Mouse (Mus musculus) forebrain, embryonic 15.5 days (tissue): ENCODE results near the gene Carmil2. TPM values are rescaled to one million over a fixed set of nuclear protein-coding genes. Genes with fewer than 3 reads are reported as not detected.

Experiments used
- ATAC-seq: fragments of 200-750 bp; cut with Nextera tagmentation; replicated peaks from 2 replicates; pipeline ENCODE4 v1.8.0; 2017; ENCODE audit warnings: mild to moderate bottlenecking, moderate TSS enrichment, moderate library complexity
- H3K27ac ChIP-seq: fragments of 300-500 bp; sonication (generic); replicated peaks from 2 replicates; pipeline ENCODE4 v1.5.1; 2015; ENCODE audit warnings: mild to moderate bottlenecking, inconsistent platforms
- H3K27me3 ChIP-seq: fragments of 300-500 bp; sonication (generic); 2 replicates; pipeline ENCODE4 v1.6.1; 2015; ENCODE audit warnings: inconsistent platforms
- H3K36me3 ChIP-seq: fragments of 300-500 bp; sonication (generic); 2 replicates; pipeline ENCODE4 v1.6.1; 2015; ENCODE audit warnings: mild to moderate bottlenecking, inconsistent platforms
- H3K4me1 ChIP-seq: fragments of 300-500 bp; sonication (generic); 2 replicates; pipeline ENCODE4 v1.6.1; 2015; ENCODE audit warnings: inconsistent platforms
- H3K4me2 ChIP-seq: fragments of 300-500 bp; sonication (generic); replicated peaks from 2 replicates; pipeline ENCODE4 v1.6.1; 2015; ENCODE audit warnings: mild to moderate bottlenecking, inconsistent platforms
- H3K4me3 ChIP-seq: fragments of 300-500 bp; sonication (generic); 2 replicates; pipeline ENCODE4 v1.5.1; 2015; ENCODE audit warnings: mild to moderate bottlenecking, inconsistent platforms
- H3K9ac ChIP-seq: fragments of 300-500 bp; sonication (generic); replicated peaks from 2 replicates; pipeline ENCODE4 v1.6.1; 2015; ENCODE audit warnings: mild to moderate bottlenecking, inconsistent platforms
- H3K9me3 ChIP-seq: fragments of 300-500 bp; sonication (generic); 2 replicates; pipeline ENCODE4 v1.6.1; 2016; ENCODE audit warnings: inconsistent platforms
- WGBS: fragments of 180-500 bp; shearing (Covaris S2); methylation state at CpG from one replicate; pipeline ENCODE4 v1.1.7; 2015; ENCODE audit warnings: mixed read lengths; 5-methylcytosine and 5-hydroxymethylcytosine counted together
- polyA plus RNA-seq: library from polyadenylated mRNA; unstranded; fragments of >200 nt; fragmentation: Nextera tagmentation; extraction: Ambion mirVana; gene quantifications from 2 replicates; pipeline ENCODE4 v1.2.1, GENCODE M21; 2015

Carmil2 gene
- polyA plus RNA-seq, 1 experiment from 2014 or later, result 12.3 TPM

DNA sequence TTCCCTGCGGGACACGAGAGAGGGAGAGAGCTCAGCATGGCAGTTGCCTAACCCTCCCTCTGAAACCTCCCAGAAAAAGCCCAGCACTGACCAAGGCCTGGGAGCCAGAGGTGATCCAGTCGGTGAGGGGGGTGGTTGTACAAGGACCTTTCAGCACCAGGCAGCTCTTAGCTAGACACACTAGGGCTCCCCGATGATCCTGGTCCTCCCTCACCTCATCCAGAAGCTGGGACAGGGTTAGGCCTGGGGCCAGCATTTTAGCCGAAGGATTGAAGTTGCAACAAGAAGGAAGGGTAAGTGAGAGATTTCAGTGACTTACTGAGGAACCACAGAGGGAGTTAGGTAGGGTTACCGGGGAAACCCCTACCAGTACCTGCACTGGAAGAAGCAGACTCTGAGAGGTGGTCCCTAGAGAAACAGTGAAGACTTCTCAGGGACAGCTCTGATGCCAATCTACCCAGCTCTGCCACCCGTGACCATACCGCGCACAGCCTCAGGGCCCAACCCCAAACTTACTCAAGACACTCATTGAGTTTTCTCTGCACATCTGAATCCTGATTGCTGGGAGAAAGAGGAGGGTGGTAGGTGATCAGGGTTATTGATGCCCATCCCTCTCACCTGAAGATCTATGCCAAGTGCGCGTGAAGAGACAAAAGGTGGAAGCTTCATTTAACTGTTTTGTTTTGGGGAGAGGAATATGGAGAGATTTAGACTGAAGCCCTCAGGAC is 13.6 kb downstream of the Carmil2 start:
- H3K9me3 ChIP-seq, result no peaks in the 10 kb centered on the region
- WGBS, result 93% methylated on average over 11 of the region's 11 CpGs
- H3K4me2 ChIP-seq, result peak overlapping the region; percentile 96
- peak overlapping the region; percentile 60; the same call in 1 of the 2 replicates for H3K9ac ChIP-seq
- H3K36me3 ChIP-seq, result peaks cover 38% of the 10 kb centered on the region
- H3K4me1 ChIP-seq, result peaks cover 31% of the 10 kb centered on the region
- H3K27me3 ChIP-seq, result no peaks in the 10 kb centered on the region
- ATAC-seq, result no peak
- no peak overlapping the region for H3K27ac ChIP-seq
- peak overlapping the region; percentile 58 for H3K4me3 ChIP-seq

GRCm38 (mm10) chr8:105700566-105700965 is 14.5 kb downstream of the Carmil2 start:
- no peaks in the 10 kb centered on the region for H3K9me3 ChIP-seq
- H3K36me3 ChIP-seq, result peaks cover 38% of the 10 kb centered on the region
- peak overlapping the region; percentile 95 for H3K27ac ChIP-seq
- H3K27me3 ChIP-seq, result no peaks in the 10 kb centered on the region
- H3K4me2 ChIP-seq, result peak overlapping the region; percentile 96
- H3K4me1 ChIP-seq, result peaks cover 22% of the 10 kb centered on the region
- ATAC-seq, result peak; percentile 44
- WGBS, result under 1% methylated on average over 21 of the region's 21 CpGs
- peak overlapping the region; percentile 60 for H3K9ac ChIP-seq
- H3K4me3 ChIP-seq, result peak overlapping the region; percentile 58

DNA sequence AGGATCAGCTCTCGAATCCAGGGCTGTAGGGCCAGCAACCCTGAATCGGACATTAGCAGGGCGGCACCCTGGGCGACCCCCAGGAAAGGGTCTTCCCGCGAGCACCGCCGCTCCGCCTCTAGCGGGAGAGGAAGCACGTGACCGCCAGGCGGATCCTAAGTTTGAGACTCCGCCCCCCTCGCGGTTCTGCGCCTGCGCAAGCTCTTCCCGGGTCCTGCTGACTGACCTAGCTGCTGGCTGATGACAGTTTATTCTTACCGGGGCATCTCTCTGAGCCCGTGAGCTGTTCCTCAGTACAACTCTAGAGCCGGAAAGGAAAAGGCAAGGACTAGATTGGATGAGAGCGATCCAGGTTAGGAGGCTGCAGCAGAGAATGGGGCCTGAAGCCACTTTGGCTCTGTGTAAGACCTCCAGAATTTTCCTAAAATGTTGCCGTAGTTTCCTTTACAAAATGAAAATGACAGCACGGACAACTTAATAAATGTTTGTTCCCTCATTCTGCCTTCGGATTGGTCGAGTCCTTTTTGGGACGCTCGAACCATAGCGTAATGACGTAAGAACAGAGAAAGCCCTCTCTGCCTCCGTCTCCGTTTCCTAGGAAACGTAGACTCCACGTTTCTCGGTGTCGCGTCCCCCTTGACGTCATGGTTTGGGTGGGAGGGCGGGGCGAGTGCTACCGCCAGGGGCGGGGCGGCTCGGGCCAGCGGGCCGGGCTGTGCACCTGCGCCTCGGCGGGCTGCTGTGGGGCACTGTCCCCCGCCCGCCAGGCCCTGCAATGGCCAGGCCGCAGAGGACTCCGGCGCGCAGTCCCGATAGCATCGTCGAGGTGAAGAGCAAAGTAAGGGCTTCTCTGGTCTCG is 15.1 kb downstream of the Carmil2 start, which contains the start of the genes Acd and Pard6a:
TSS of gene Acd (minus strand) at position 137 of the 859 bp plus-strand sequence.
TSS of gene Pard6a (plus strand) at position 183 of the 859 bp plus-strand sequence.
- H3K4me2 ChIP-seq, result peak within 1 kb of the TSS; percentile 96

GRCm38 (mm10) chr8:105702001-105702401 is 15.9 kb downstream of the Carmil2 start:
- 29% methylated on average over 18 of the region's 18 CpGs for WGBS
- Histone ChIP-seq H3K9me3 (no peaks in the 10 kb centered on the region), H3K36me3 (peaks cover 27% of the 10 kb centered on the region), H3K27me3 (no peaks in the 10 kb centered on the region), H3K4me3 (peak overlapping the region; percentile 58), H3K27ac (peak overlapping the region; percentile 95), H3K9ac (peak overlapping the region; percentile 61), H3K4me2 (peak overlapping the region; percentile 96), H3K4me1 (peaks cover 30% of the 10 kb centered on the region)
- peak; percentile 26 for ATAC-seq

More for the DNA sequence above, 15.1 kb downstream of the Carmil2 start, which contains the start of the genes Acd and Pard6a:
- Histone ChIP-seq H3K9me3 (no peaks in the 10 kb centered on the region), H3K27ac (peak within 1 kb of the TSS; percentile 95), H3K4me3 (peak within 1 kb of the TSS; percentile 58), H3K27me3 (no peaks in the 10 kb centered on the region), H3K4me1 (peaks cover 22% of the 10 kb centered on the region), H3K9ac (peak within 1 kb of the TSS; percentile 61), H3K36me3 (peaks cover 35% of the 10 kb centered on the region)
- ATAC-seq, result peak; percentile 73
- under 1% methylated on average over 60 of the region's 60 CpGs for WGBS

DNA sequence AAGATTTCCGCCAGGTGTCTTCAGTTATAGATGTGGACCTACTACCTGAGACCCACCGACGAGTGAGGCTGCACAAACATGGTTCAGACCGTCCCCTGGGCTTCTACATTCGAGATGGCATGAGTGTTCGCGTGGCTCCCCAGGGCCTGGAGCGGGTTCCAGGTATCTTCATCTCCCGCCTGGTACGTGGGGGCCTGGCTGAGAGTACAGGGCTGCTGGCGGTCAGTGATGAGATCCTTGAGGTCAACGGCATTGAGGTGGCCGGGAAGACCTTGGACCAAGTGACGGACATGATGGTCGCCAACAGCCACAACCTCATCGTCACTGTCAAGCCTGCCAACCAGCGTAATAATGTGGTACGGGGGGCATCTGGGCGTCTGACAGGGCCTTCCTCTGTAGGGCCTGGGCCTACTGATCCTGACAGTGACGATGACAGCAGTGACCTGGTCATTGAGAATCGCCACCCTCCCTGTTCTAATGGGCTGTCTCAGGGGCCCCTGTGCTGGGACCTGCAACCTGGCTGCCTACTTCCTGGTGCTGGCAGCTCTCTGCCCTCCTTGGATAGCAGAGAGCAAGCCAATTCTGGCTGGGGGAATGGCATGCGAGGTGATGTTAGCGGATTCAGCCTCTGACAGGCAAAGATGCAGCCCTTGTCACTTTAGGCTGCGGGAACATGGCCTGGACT is 16.8 kb downstream of the Carmil2 start:
- 90% methylated on average over 24 of the region's 24 CpGs for WGBS
- Histone ChIP-seq H3K4me3 (0 out of 2 replicates have a peak overlapping the region, but pooled peaks have one; percentile 58), H3K4me2 (no peak overlapping the region), H3K9me3 (no peaks in the 10 kb centered on the region), H3K27ac (no peak overlapping the region), H3K9ac (no peak overlapping the region), H3K36me3 (peaks cover 19% of the 10 kb centered on the region), H3K27me3 (no peaks in the 10 kb centered on the region), H3K4me1 (peaks cover 37% of the 10 kb centered on the region)
- ATAC-seq, result no peak

DNA sequence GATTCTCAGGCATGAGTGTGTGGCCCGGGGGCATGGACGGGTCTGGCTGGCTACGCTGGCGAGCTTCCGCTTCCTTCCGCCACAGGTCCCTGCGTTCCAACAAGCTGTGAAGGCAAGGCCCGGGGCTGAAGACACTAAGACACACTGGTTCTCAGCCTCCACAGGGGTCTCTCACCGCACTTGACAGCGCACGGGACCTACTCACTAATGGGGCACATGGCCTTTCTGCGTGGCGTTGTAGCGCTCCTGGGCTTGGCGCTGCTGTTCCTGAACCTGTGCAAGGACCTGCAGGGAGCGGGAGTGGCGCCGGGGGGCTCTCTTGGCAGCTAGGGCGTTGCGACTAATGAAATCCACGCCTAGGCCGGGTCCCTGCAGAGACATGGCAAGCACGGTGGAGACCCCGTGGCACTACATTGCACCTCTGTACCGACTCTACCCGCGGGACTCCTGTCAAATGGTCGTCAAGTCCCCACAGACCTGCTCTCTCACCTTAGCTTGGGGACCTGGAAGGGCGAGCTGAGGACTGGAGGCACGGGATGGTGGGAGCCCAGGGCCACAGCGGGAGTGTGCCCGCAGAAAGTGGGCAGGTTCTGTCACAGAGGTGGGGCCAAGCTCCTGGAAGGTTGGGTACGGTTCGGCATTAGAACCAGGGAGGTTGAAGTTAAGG is 18.2 kb downstream of the Carmil2 start:
- no peak for ATAC-seq
- H3K9ac ChIP-seq, result no peak overlapping the region
- H3K36me3 ChIP-seq, result peaks cover 9% of the 10 kb centered on the region
- peaks cover 40% of the 10 kb centered on the region for H3K4me1 ChIP-seq
- 93% methylated on average over 34 of the region's 34 CpGs for WGBS
- no peaks in the 10 kb centered on the region for H3K9me3 ChIP-seq
- H3K27ac ChIP-seq, result no peak overlapping the region
- H3K4me2 ChIP-seq, result no peak overlapping the region
- no peaks in the 10 kb centered on the region for H3K27me3 ChIP-seq
- no peak overlapping the region for H3K4me3 ChIP-seq

DNA sequence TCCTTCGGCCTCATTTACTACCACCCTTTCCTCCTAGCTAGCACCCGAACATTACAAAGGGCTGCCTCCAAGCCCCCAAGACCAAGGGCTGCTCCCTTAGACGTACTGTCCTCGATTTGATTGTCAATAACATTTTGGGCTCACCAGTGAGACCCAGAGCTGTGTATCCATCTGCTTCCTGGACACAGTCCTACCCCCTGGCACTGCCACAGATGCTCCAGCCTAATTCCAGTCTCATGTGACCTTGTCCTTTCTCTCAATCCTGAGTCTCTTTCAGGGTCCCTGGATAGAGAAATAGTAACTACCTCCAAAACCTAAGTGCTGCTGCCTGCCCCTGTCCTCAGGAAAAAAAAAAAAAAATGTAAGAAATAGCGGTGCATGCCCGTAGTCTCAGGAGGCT is 18.9 kb downstream of the Carmil2 start:
- Histone ChIP-seq H3K4me2 (no peak overlapping the region), H3K9ac (no peak overlapping the region), H3K36me3 (peaks cover 9% of the 10 kb centered on the region), H3K9me3 (no peaks in the 10 kb centered on the region), H3K27ac (no peak overlapping the region), H3K4me1 (peaks cover 34% of the 10 kb centered on the region), H3K27me3 (no peaks in the 10 kb centered on the region), H3K4me3 (no peak overlapping the region)
- 94% methylated on average over 6 of the region's 6 CpGs for WGBS
- no peak for ATAC-seq

- peak overlapping the region; percentile 61 for H3K4me3 ChIP-seq
- no peak for ATAC-seq
These were observed 20.4 kb downstream of the Carmil2 start for GRCm38 (mm10) chr8:105706426-105706825.

GRCm38 (mm10) chr8:105707498-105708403 is 21.7 kb downstream of the Carmil2 start, which contains the start of the genes 4933405L10Rik and Enkd1:
4933405L10Rik (plus strand) TSS chr8:105707655.
Enkd1 (minus strand) TSS chr8:105708210.
- WGBS, result under 1% methylated on average over 55 of the region's 55 CpGs
- Histone ChIP-seq H3K4me3 (peak within 1 kb of the TSS; percentile 61), H3K9me3 (no peaks in the 10 kb centered on the region), H3K27me3 (no peaks in the 10 kb centered on the region), H3K4me2 (peak within 1 kb of the TSS; percentile 96), H3K9ac (peak within 1 kb of the TSS; percentile 62), H3K36me3 (peaks cover 9% of the 10 kb centered on the region), H3K27ac (no peak within 1 kb of the TSS), H3K4me1 (peaks cover 19% of the 10 kb centered on the region)
- peak; percentile 84 for ATAC-seq

More at GRCm38 (mm10) chr8:105706426-105706825, 20.4 kb downstream of the Carmil2 start:
- WGBS, result 75% methylated on average over 12 of the region's 12 CpGs
- Histone ChIP-seq H3K27ac (no peak overlapping the region), H3K9ac (0 out of 2 replicates have a peak overlapping the region, but pooled peaks have one; percentile 62), H3K4me2 (peak overlapping the region; percentile 96), H3K4me1 (peaks cover 28% of the 10 kb centered on the region), H3K36me3 (peaks cover 9% of the 10 kb centered on the region), H3K9me3 (no peaks in the 10 kb centered on the region), H3K27me3 (no peaks in the 10 kb centered on the region)

DNA sequence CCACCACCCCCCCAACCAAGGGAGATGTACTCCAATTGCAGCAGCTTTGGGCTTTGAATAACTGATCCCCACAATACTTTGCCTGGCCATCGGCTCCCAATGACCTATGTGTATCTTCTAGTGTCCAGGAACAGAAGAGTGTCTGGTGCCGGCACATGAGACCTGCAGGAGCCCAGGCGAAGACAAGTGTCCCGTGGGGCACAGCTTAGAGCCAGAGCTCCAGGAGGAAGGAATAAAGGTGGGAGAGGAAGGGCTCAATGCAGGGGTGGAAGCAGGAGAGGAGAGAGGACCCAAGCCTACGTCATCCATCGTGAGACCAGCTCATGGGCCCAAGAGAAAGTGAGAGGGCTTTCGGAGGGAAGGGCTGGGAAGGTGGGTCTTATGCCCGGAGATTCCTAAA is 22.6 kb downstream of the Carmil2 start:
- peak; percentile 0; the same call in 1 of the 2 replicates for ATAC-seq
- 90% methylated on average over 8 of the region's 8 CpGs for WGBS
- Histone ChIP-seq H3K4me2 (no peak overlapping the region), H3K9me3 (no peaks in the 10 kb centered on the region), H3K36me3 (peaks cover 3% of the 10 kb centered on the region; the same call in 1 of the 2 replicates), H3K9ac (no peak overlapping the region), H3K4me3 (no peak overlapping the region), H3K4me1 (peaks cover 19% of the 10 kb centered on the region), H3K27me3 (no peaks in the 10 kb centered on the region), H3K27ac (no peak overlapping the region)
